Comparison of ENCODE assay signal across 10 mouse cellular contexts in the genomic region with DNA sequence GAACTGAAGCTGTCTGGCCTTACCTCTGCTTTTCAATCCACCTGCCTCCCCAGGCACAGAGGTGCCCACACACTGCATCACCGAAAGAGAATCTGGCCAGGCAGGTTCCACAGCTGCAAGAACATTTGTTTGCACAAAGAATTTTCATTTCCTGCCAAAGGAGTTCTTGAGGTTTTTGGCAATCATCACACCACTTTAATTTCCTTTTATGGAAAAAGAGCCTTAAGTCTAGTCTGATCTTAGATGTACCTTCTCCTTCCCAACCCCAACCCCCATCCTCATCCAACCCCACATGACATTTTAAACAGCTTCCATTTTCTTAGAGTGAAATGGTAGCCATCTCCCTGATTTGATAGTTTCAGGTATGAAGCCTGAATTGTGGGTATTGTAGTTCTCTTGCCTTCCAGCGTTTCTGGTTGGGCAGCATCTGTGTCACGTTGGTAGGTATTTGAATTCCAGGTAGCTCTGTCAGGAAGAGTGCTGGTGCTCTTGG.
DNase-seq lines count a peak whose midpoint lies in the region; ATAC-seq lines count a peak whose summit lies in the region.
"Had no signal": no experiment of that assay in that cellular context is flagged by ENCODE, and none has a peak within 500 bp of the region (broad histone marks: within the 10 kb centered on the region; RNA-seq: fewer than 3 reads in every experiment).

No protein-coding gene starts in this region.

- no peaks in the 10 kb centered on the region for H3K36me3 ChIP-seq in embryonic facial prominence, embryonic 10.5 days (replicated peaks)
- H3K36me3 ChIP-seq in intestine, embryonic 14.5 days (ENCODE audit: control insufficient read depth, insufficient read depth, low read length) = no peaks in the 10 kb centered on the region
- H3K36me3 ChIP-seq: midbrain, embryonic 15.5 days had no signal

- H3K27me3 ChIP-seq in embryonic facial prominence, embryonic 10.5 days (replicated peaks; ENCODE audit: low read depth, poor library complexity, severe bottlenecking) = no peaks in the 10 kb centered on the region
- no peaks in the 10 kb centered on the region for H3K27me3 ChIP-seq in intestine, embryonic 14.5 days (replicated peaks; ENCODE audit: control insufficient read depth, insufficient read depth, low read length)
- H3K27me3 ChIP-seq: midbrain, embryonic 15.5 days had no signal

- peak; percentile 16 for DNase-seq in embryonic facial prominence, embryonic 10.5 days (ENCODE audit: low spot score)
- DNase-seq in intestine, embryonic 14.5 days (ENCODE audit: low spot score) = peak; percentile 61
- DNase-seq in lung, adult 18-20 months = peak; percentile 87 to 90
- DNase-seq in thymus, postnatal 14 days = peak; percentile 12
- DNase-seq in B cell, adult 2 months = no peak
- DNase-seq in layer of hippocampus, postnatal 14 days (ENCODE audit: low spot score in 2 of 2) = no peak
- DNase-seq in layer of hippocampus, adult 18-20 months (ENCODE audit: low spot score in 2 of 2) = no peak
- DNase-seq: cerebellum, adult 9-11 months had no signal

- H3K9me3 ChIP-seq in embryonic facial prominence, embryonic 10.5 days = no peaks in the 10 kb centered on the region
- no peaks in the 10 kb centered on the region for H3K9me3 ChIP-seq in intestine, embryonic 14.5 days (ENCODE audit: control insufficient read depth, low read length)
- H3K9me3 ChIP-seq: midbrain, embryonic 15.5 days had no signal

- H3K4me3 ChIP-seq in embryonic facial prominence, embryonic 10.5 days = no peak overlapping the region
- H3K4me3 ChIP-seq in intestine, embryonic 14.5 days (ENCODE audit: low read depth, low read length) = peak overlapping the region; percentile 17; the same call in 1 of the 2 replicates
- H3K4me3 ChIP-seq: midbrain, embryonic 15.5 days had no signal

- H3K4me1 ChIP-seq in embryonic facial prominence, embryonic 10.5 days = no peaks in the 10 kb centered on the region
- H3K4me1 ChIP-seq in intestine, embryonic 14.5 days (replicated peaks; ENCODE audit: control insufficient read depth, insufficient read depth, low read length) = no peaks in the 10 kb centered on the region
- H3K4me1 ChIP-seq: midbrain, embryonic 15.5 days had no signal

- H3K27ac ChIP-seq in embryonic facial prominence, embryonic 10.5 days (replicated peaks) = no peak overlapping the region
- H3K27ac ChIP-seq in intestine, embryonic 14.5 days (ENCODE audit: low read depth) = peak overlapping the region; percentile 38; the same call in 1 of the 2 replicates
- H3K27ac ChIP-seq: midbrain, embryonic 15.5 days had no signal

- no peak overlapping the region for H3K9ac ChIP-seq in intestine, embryonic 14.5 days (ENCODE audit: low read length)
- H3K9ac ChIP-seq: midbrain, embryonic 15.5 days had no signal

- peak overlapping the region; percentile 16; the same call in 1 of the 2 replicates for H3K4me2 ChIP-seq in intestine, embryonic 14.5 days (ENCODE audit: low read length)
- H3K4me2 ChIP-seq: heart, embryonic 11.5 days; midbrain, embryonic 15.5 days had no signal

- WGBS in embryonic facial prominence, embryonic 10.5 days = 60% methylated on average over 3 of the region's 3 CpGs
- WGBS in intestine, embryonic 14.5 days = 30% methylated on average over 3 of the region's 3 CpGs

- peak; percentile 88 for ATAC-seq in intestine, embryonic 14.5 days (replicated peaks; ENCODE audit: low FRiP score, low TSS enrichment, low read depth)
- ATAC-seq: midbrain, embryonic 15.5 days had no signal

Comparison
In these comparisons a context has a peak if more than half of its experiments do, and no peak if none do; other contexts are left out.
1. DNase-seq: peak in embryonic facial prominence, embryonic 10.5 days (single experiment), intestine, embryonic 14.5 days (single experiment), lung, adult 18-20 months (2 of 2) and thymus, postnatal 14 days (single experiment); none in B cell, adult 2 months (0 of 2), layer of hippocampus, postnatal 14 days (0 of 2) and layer of hippocampus, adult 18-20 months (0 of 2).